21 mouse cellular contexts compared by ENCODE assay signal in the genomic region with DNA sequence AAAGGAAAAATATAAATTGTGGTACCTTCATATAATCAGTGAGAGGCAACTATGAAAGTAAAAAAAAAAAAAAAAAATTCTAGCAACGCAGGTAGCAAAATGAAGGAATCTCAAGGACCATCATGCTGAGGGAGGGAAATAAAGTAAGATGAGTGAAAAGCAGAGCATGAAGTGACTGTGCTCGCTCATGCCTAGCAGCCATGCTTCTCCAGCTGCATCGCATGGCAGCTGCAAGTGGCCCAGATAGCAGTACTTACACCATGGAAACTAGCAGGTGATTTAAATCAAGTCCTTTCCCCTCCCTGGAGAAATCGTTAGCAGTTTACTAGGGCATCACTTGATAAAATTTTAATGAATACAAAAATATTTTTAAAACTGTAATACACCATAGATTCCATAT. TPM values are rescaled to one million over a fixed set of nuclear protein-coding genes. Genes with fewer than 3 reads are reported as not detected.
A peak's percentile ranks its signal among the peaks of the same experiment; 100 is the strongest.
DNase-seq lines count a peak whose midpoint lies in the region; ATAC-seq and TF ChIP-seq lines count a peak whose summit lies in the region.
"Had no signal": no experiment of that assay in that cellular context is flagged by ENCODE, and none has a peak within 500 bp of the region (broad histone marks: within the 10 kb centered on the region; RNA-seq: fewer than 3 reads in every experiment).

No protein-coding gene starts in this region.

- H3K27me3 ChIP-seq in kidney, embryonic 14.5 days (ENCODE audit: control insufficient read depth, insufficient read depth, low read length), result no peaks in the 10 kb centered on the region
- no peaks in the 10 kb centered on the region for H3K27me3 ChIP-seq in kidney, postnatal 0 days (ENCODE audit: insufficient read depth, low read length)
- H3K27me3 ChIP-seq: embryonic facial prominence, embryonic 12.5 days; forebrain, embryonic 13.5 days; forebrain, embryonic 15.5 days had no signal

- H3K27ac ChIP-seq in kidney, embryonic 14.5 days (ENCODE audit: low read depth, low read length), result no peak overlapping the region
- no peak overlapping the region for H3K27ac ChIP-seq in kidney, postnatal 0 days
- H3K27ac ChIP-seq: embryonic facial prominence, embryonic 10.5 days; embryonic facial prominence, embryonic 12.5 days; forebrain, embryonic 13.5 days; forebrain, embryonic 15.5 days had no signal

- no peak overlapping the region for H3K9ac ChIP-seq in kidney, embryonic 14.5 days (ENCODE audit: low read depth, low read length)
- no peak overlapping the region for H3K9ac ChIP-seq in kidney, postnatal 0 days (ENCODE audit: low read depth, low read length)
- H3K9ac ChIP-seq: embryonic facial prominence, embryonic 12.5 days; forebrain, embryonic 13.5 days; forebrain, embryonic 15.5 days had no signal

- H3K36me3 ChIP-seq in kidney, embryonic 14.5 days (ENCODE audit: control insufficient read depth, insufficient read depth, low read length), result no peaks in the 10 kb centered on the region
- H3K36me3 ChIP-seq in kidney, postnatal 0 days (ENCODE audit: insufficient read depth, low read length), result no peaks in the 10 kb centered on the region
- H3K36me3 ChIP-seq: embryonic facial prominence, embryonic 10.5 days; embryonic facial prominence, embryonic 12.5 days; forebrain, embryonic 15.5 days had no signal

- H3K4me1 ChIP-seq in kidney, embryonic 14.5 days (ENCODE audit: control insufficient read depth, insufficient read depth, low read length), result no peaks in the 10 kb centered on the region; the same call in 1 of the 2 replicates
- no peaks in the 10 kb centered on the region for H3K4me1 ChIP-seq in kidney, postnatal 0 days (replicated peaks; ENCODE audit: insufficient read depth, low read length)
- H3K4me1 ChIP-seq: embryonic facial prominence, embryonic 10.5 days; embryonic facial prominence, embryonic 12.5 days had no signal

- 58% methylated on average over 4 of the region's 4 CpGs for WGBS in kidney, embryonic 14.5 days
- WGBS in kidney, postnatal 0 days, result 53% methylated on average over 4 of the region's 4 CpGs

- no peak for DNase-seq in kidney, postnatal 14 days
- peak; percentile 21 for DNase-seq in kidney, postnatal 0 days (ENCODE audit: low spot score)
- no peak for DNase-seq in kidney, postnatal 4 days
- DNase-seq in retina, postnatal 1 day, result peak; percentile 20
- DNase-seq in retina, embryonic 14.5 days (ENCODE audit: low spot score), result no peak
- DNase-seq in cerebellum, adult 8-10 months, result no peak
- DNase-seq: adrenal gland, adult 2 months; adrenal gland, postnatal 10 days; adrenal gland, postnatal 25 days; B cell, adult 2 months; cerebellum, adult 11 months; cerebellum, adult 18-20 months; cerebellum, adult 9-10 months; cerebellum, postnatal 10 days; cerebellum, postnatal 25 days had no signal

- no peak overlapping the region for H3K4me2 ChIP-seq in kidney, embryonic 14.5 days (replicated peaks; ENCODE audit: low read depth, low read length)
- H3K4me2 ChIP-seq in kidney, postnatal 0 days (ENCODE audit: low read length), result no peak overlapping the region
- H3K4me2 ChIP-seq: embryonic facial prominence, embryonic 12.5 days; forebrain, embryonic 13.5 days; forebrain, embryonic 15.5 days had no signal

- ATAC-seq in kidney, embryonic 14.5 days (ENCODE audit: low FRiP score, low TSS enrichment), result peak; percentile 68; the same call in 1 of the 2 replicates
- ATAC-seq in kidney, postnatal 0 days (replicated peaks; ENCODE audit: low FRiP score, low read depth), result no peak
- ATAC-seq: CD4-positive, CD25-positive, alpha-beta regulatory T cell, adult 4 months; forebrain, embryonic 13.5 days; forebrain, embryonic 15.5 days had no signal

- no peak overlapping the region for H3K4me3 ChIP-seq in kidney, embryonic 14.5 days (ENCODE audit: low read length)
- no peak overlapping the region for H3K4me3 ChIP-seq in kidney, postnatal 0 days (replicated peaks; ENCODE audit: low read depth, low read length)
- H3K4me3 ChIP-seq: embryonic facial prominence, embryonic 10.5 days; embryonic facial prominence, embryonic 12.5 days; forebrain, embryonic 13.5 days; forebrain, embryonic 15.5 days had no signal

- TF ChIP-seq CTCF in kidney, postnatal 0 days (IDR thresholded peaks at IDR 0.05; ENCODE audit: low read depth), result no peak

- no peaks in the 10 kb centered on the region for H3K9me3 ChIP-seq in kidney, embryonic 14.5 days (ENCODE audit: control insufficient read depth, low read length)
- no peaks in the 10 kb centered on the region for H3K9me3 ChIP-seq in kidney, postnatal 0 days (replicated peaks; ENCODE audit: low read length)
- H3K9me3 ChIP-seq: embryonic facial prominence, embryonic 10.5 days; embryonic facial prominence, embryonic 12.5 days; forebrain, embryonic 13.5 days; forebrain, embryonic 15.5 days had no signal

RNA-seq across cellular contexts. Expression of a gene that starts 34.3 kb away (rescaled TPM):
- polyA plus RNA-seq in kidney, embryonic 14.5 days (2014; fragmentation: Nextera tagmentation; extraction: Ambion mirVana), result 5.9 and 10.1 TPM in 2 replicates
- 9.6 and 10.4 TPM in 2 replicates for polyA plus RNA-seq in kidney, postnatal 0 days (2015; fragmentation: Nextera tagmentation; extraction: Ambion mirVana)
- polyA plus RNA-seq: CD4-positive, CD25-positive, alpha-beta regulatory T cell, adult 4 months had no signal

RNA-seq across cellular contexts. Expression of a gene that starts 34.4 kb away (rescaled TPM):
- 7.0 and 7.9 TPM in 2 replicates for polyA plus RNA-seq in kidney, embryonic 14.5 days (2014; fragmentation: Nextera tagmentation; extraction: Ambion mirVana)
- polyA plus RNA-seq in kidney, postnatal 0 days (2015; fragmentation: Nextera tagmentation; extraction: Ambion mirVana), result 5.4 and 5.5 TPM in 2 replicates

Comparison
In these comparisons a context has a peak if more than half of its experiments do, and no peak if none do; other contexts are left out.
1. DNase-seq: peak in kidney, postnatal 0 days (single experiment) and retina, postnatal 1 day (single experiment); none in kidney, postnatal 14 days (single experiment), kidney, postnatal 4 days (0 of 2), retina, embryonic 14.5 days (single experiment) and cerebellum, adult 8-10 months (single experiment).